Mouse (Mus musculus): ENCODE measurements around the gene Apobec2.

- TF ChIP-seq TAL1 (conservative IDR thresholded peaks at IDR 0.05; ENCODE audit: low read depth, low read length), result no peak
- TF ChIP-seq CTCF (IDR thresholded peaks at IDR 0.05; ENCODE audit: low read depth, low read length), result no peak
Observed at GRCm38 (mm10) chr17:48407910-48408525, 24.7 kb downstream of the Apobec2 start.

All from G1E (cell line).